ENCODE assay signal across 9 mouse cellular contexts in genomic region chr1:169921710-169922211, GRCm38 (mm10). TPM values are rescaled to one million over a fixed set of nuclear protein-coding genes. Genes with fewer than 3 reads are reported as not detected.
DNase-seq lines count a peak whose midpoint lies in the region; ATAC-seq lines count a peak whose summit lies in the region.
"Had no signal": no experiment of that assay in that cellular context is flagged by ENCODE, and none has a peak within 500 bp of the region (broad histone marks: within the 10 kb centered on the region; RNA-seq: fewer than 3 reads in every experiment).

No protein-coding gene starts in this region.

- peak overlapping the region; percentile 18 for H3K4me2 ChIP-seq in embryonic facial prominence, embryonic 15.5 days (replicated peaks)
- H3K4me2 ChIP-seq: limb, embryonic 12.5 days had no signal

- H3K9me3 ChIP-seq in embryonic facial prominence, embryonic 15.5 days (replicated peaks): no peaks in the 10 kb centered on the region
- H3K9me3 ChIP-seq: limb, embryonic 12.5 days had no signal

- DNase-seq in heart, adult 11 months: peak; percentile 74
- no peak for DNase-seq in heart, postnatal 25 days (ENCODE audit: low spot score)
- DNase-seq in A20 (ENCODE audit: low read depth, low spot score): peak; percentile 62
- peak; percentile 39 for DNase-seq in Muller cell, postnatal 12 days (ENCODE audit: inconsistent ontology term)
- peak; percentile 49 for DNase-seq in kidney, postnatal 14 days
- DNase-seq in right cerebral cortex, postnatal 14 days: no peak

- H3K4me3 ChIP-seq in embryonic facial prominence, embryonic 15.5 days (replicated peaks): no peak overlapping the region
- H3K4me3 ChIP-seq: limb, embryonic 12.5 days had no signal

- intact Hi-C loops in heart, postnatal 25 days (cut with DNase I): no loop called here

- H3K9ac ChIP-seq in embryonic facial prominence, embryonic 15.5 days: no peak overlapping the region
- H3K9ac ChIP-seq: limb, embryonic 12.5 days had no signal

- WGBS in embryonic facial prominence, embryonic 15.5 days: 16% methylated on average over 8 of the region's 8 CpGs

- H3K27ac ChIP-seq in embryonic facial prominence, embryonic 15.5 days (replicated peaks): no peak overlapping the region
- H3K27ac ChIP-seq: limb, embryonic 12.5 days had no signal

- ATAC-seq in embryonic facial prominence, embryonic 15.5 days (ENCODE audit: insufficient number of reproducible peaks, low FRiP score, low TSS enrichment, low read depth): no peak
- peak; percentile 77 for ATAC-seq in megakaryocyte progenitor cell, adult 5-6 weeks (replicated peaks; ENCODE audit: poor library complexity)

- H3K4me1 ChIP-seq in embryonic facial prominence, embryonic 15.5 days: 0 out of 2 replicates have a peak, but pooled peaks cover 3% of the 10 kb centered on the region

- H3K36me3 ChIP-seq in embryonic facial prominence, embryonic 15.5 days: no peaks in the 10 kb centered on the region
- H3K36me3 ChIP-seq: limb, embryonic 12.5 days had no signal

- H3K27me3 ChIP-seq in embryonic facial prominence, embryonic 15.5 days: peaks cover 15% of the 10 kb centered on the region
- H3K27me3 ChIP-seq: limb, embryonic 12.5 days had no signal

RNA-seq across cellular contexts. Expression of gene Ccdc190, which starts 6.7 kb away (rescaled TPM):
- under 1 TPM; 0.13 to 0.20 TPM for total RNA-seq in heart, postnatal 25 days (2021)
- polyA plus RNA-seq in embryonic facial prominence, embryonic 15.5 days (2015; fragmentation: Nextera tagmentation; extraction: Ambion mirVana): 0.60 and 0.71 TPM in 2 replicates
- not detected in 2 replicates for total RNA-seq in megakaryocyte progenitor cell, adult 5-6 weeks (2015)
- not detected in 2 replicates for total RNA-seq in megakaryocyte progenitor cell, adult 5-6 weeks (2017)
- polyA plus RNA-seq: limb, embryonic 12.5 days had no signal

RNA-seq across cellular contexts. Expression of gene Hsd17b7, which starts 47.3 kb away (rescaled TPM):
- 10 to 100 TPM; 15.8 to 16.9 TPM for total RNA-seq in heart, postnatal 25 days (2021)
- polyA plus RNA-seq in embryonic facial prominence, embryonic 15.5 days (2015; fragmentation: Nextera tagmentation; extraction: Ambion mirVana): 20.3 and 21.5 TPM in 2 replicates
- total RNA-seq in megakaryocyte progenitor cell, adult 5-6 weeks (2015): 2.6 and 4.7 TPM in 2 replicates
- total RNA-seq in megakaryocyte progenitor cell, adult 5-6 weeks (2017): 3.0 and 3.1 TPM in 2 replicates

Comparison
In these comparisons a context has a peak if more than half of its experiments do, and no peak if none do; other contexts are left out.
1. DNase-seq: peak in heart, adult 11 months (single experiment), A20 (single experiment), Muller cell, postnatal 12 days (single experiment) and kidney, postnatal 14 days (single experiment); none in heart, postnatal 25 days (single experiment) and right cerebral cortex, postnatal 14 days (single experiment).